Mouse (Mus musculus): ENCODE measurements around the gene Chrnb1.

DNA sequence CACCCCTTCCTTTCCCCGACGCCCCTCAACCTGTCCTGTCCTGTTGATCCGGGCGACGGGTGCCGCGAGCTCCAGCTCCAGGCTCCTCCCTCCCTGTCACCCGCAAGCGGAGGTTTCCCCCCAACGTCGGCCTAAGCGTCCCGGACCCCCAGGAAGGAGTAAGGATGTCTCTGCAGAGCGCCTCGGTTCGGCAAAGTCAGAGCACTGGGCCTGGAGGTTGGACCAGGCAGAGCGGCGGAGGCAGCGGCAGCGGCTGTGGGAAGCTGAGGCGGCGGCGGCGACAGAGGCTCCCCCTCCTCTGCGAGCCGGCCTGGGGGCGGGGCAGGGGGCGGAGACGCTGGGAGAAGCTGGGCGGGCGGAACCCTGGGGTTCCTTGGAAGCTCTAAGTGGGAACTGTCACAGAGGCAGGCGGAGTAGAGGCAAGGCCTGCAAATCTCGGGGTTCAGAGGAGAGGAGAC, 6.9 kb upstream of the Chrnb1 start:
- TF ChIP-seq CTCF (IDR thresholded peaks at IDR 0.05; ENCODE audit: low read depth) (no peak), EP300 (IDR thresholded peaks at IDR 0.05; ENCODE audit: low read depth) (no peak)

Data from heart, postnatal 0 days (tissue).